Mouse (Mus musculus) CH12.LX (cell line): ENCODE data around the gene Aig1. TPM values are rescaled to one million over a fixed set of nuclear protein-coding genes. Genes with fewer than 3 reads are reported as not detected.

Experiments
- DNase-seq: peaks from one replicate; pipeline ENCODE4 v3.0.0-alpha.2; 2013; ENCODE audit errors: extremely low read depth
- H3K27ac ChIP-seq: 2 replicates; pipeline ENCODE4 v1.5.1; 2012; ENCODE audit warnings: low read depth, mild to moderate bottlenecking, control low read depth, moderate library complexity; ENCODE audit not compliant: insufficient read depth
- H3K27me3 ChIP-seq: replicated peaks from 2 replicates; pipeline ENCODE3; 2012; ENCODE audit warnings: inconsistent platforms
- H3K36me3 ChIP-seq, 2 experiments: replicated peaks in 1 of 2; 2 replicates each; pipeline versions ENCODE3 to v1.6.1; 2012; ENCODE audit warnings: inconsistent platforms in 1 of 2, low read length in 1 of 2, mild to moderate bottlenecking in 1 of 2, mixed read lengths in 1 of 2, moderate library complexity in 1 of 2; ENCODE audit not compliant: control insufficient read depth in 1 of 2, insufficient read depth in 1 of 2
- H3K4me1 ChIP-seq, 2 experiments: 2 replicates each; pipeline ENCODE4 v1.6.1; 2012; ENCODE audit warnings: inconsistent platforms in 1 of 2, moderate library complexity in 1 of 2; ENCODE audit not compliant: insufficient read depth in 2 of 2, control insufficient read depth in 1 of 2
- H3K4me2 ChIP-seq: 2 replicates; pipeline ENCODE4 v1.6.1; 2012; ENCODE audit warnings: low read depth, mild to moderate bottlenecking, control low read depth; ENCODE audit not compliant: poor library complexity, insufficient read depth, severe bottlenecking
- H3K4me3 ChIP-seq, 3 experiments: fragments of 150-350 bp in 1 of 3; sonication (generic) in 1 of 3; replicated peaks in 1 of 3; 2 replicates each; pipeline versions ENCODE3 to v1.5.1; 2011 to 2012; ENCODE audit warnings: low read depth in 2 of 3, low read length in 2 of 3, mild to moderate bottlenecking in 2 of 3, moderate library complexity in 2 of 3, control low read depth in 1 of 3, improper control_type of control experiment in 1 of 3, inconsistent platforms in 1 of 3, mixed read lengths in 1 of 3; ENCODE audit not compliant: poor library complexity in 1 of 3
- H3K79me2 ChIP-seq: replicated peaks from 2 replicates; pipeline ENCODE4 v1.6.1; 2012; ENCODE audit warnings: mild to moderate bottlenecking, moderate library complexity; ENCODE audit not compliant: control insufficient read depth, poor library complexity, insufficient read depth, severe bottlenecking; ENCODE audit errors: extremely low read depth
- H3K9ac ChIP-seq: 2 replicates; pipeline ENCODE4 v1.6.1; 2012; ENCODE audit warnings: low read depth, mild to moderate bottlenecking, control low read depth, moderate library complexity; ENCODE audit not compliant: insufficient read depth
- H3K9me3 ChIP-seq: replicated peaks from 2 replicates; pipeline ENCODE3; 2012; ENCODE audit warnings: low read length, inconsistent platforms, mixed read lengths
- BHLHE40 ChIP-seq: IDR thresholded peaks from 2 replicates; pipeline ENCODE4 v1.6.1; 2011; ENCODE audit warnings: mild to moderate bottlenecking, low read depth, low read length, improper control_type of control experiment
- CHD1 ChIP-seq: IDR thresholded peaks from 2 replicates; pipeline ENCODE4 v1.6.1; 2012; ENCODE audit warnings: low read depth, low read length, improper control_type of control experiment, inconsistent platforms
- CHD2 ChIP-seq: IDR thresholded peaks from 2 replicates; pipeline ENCODE4 v1.6.1; 2011; ENCODE audit warnings: low read length, improper control_type of control experiment
- ETS1 ChIP-seq: conservative IDR thresholded peaks from 2 replicates; pipeline ENCODE4 v1.6.1; 2012; ENCODE audit warnings: low read depth, mild to moderate bottlenecking, inconsistent platforms, low read length, improper control_type of control experiment, moderate library complexity
- JUN ChIP-seq: IDR thresholded peaks from 2 replicates; pipeline ENCODE4 v1.6.1; 2011; ENCODE audit warnings: low read depth, mild to moderate bottlenecking, low read length, improper control_type of control experiment, moderate library complexity; ENCODE audit not compliant: insufficient read depth
- JUND ChIP-seq: conservative IDR thresholded peaks from 2 replicates; pipeline ENCODE4 v1.6.1; 2011; ENCODE audit warnings: low read depth, low read length, improper control_type of control experiment
- MAX ChIP-seq: IDR thresholded peaks from 2 replicates; pipeline ENCODE4 v1.6.1; 2011; ENCODE audit warnings: low read length, improper control_type of control experiment
- MEF2A ChIP-seq: IDR thresholded peaks from 2 replicates; pipeline ENCODE4 v1.6.1; 2014; ENCODE audit warnings: low read depth, mild to moderate bottlenecking, inconsistent platforms, low read length, improper control_type of control experiment, borderline replicate concordance
- MXI1 ChIP-seq: IDR thresholded peaks from 2 replicates; pipeline ENCODE4 v1.6.1; 2011; ENCODE audit warnings: mild to moderate bottlenecking, low read depth, low read length, improper control_type of control experiment
- MYC ChIP-seq: IDR thresholded peaks from 2 replicates; pipeline ENCODE4 v1.6.1; 2011; ENCODE audit warnings: low read depth, mild to moderate bottlenecking, improper control_type of control experiment, low read length
- NELFE ChIP-seq: IDR thresholded peaks from 2 replicates; pipeline ENCODE4 v1.6.1; 2011; ENCODE audit warnings: low read depth, low read length, improper control_type of control experiment
- NRF1 ChIP-seq: IDR thresholded peaks from 2 replicates; pipeline ENCODE4 v1.6.1; 2014; ENCODE audit warnings: low read depth, mild to moderate bottlenecking, inconsistent platforms, low read length, improper control_type of control experiment, moderate library complexity
- PAX5 ChIP-seq: IDR thresholded peaks from 2 replicates; pipeline ENCODE4 v1.6.1; 2012; ENCODE audit warnings: low read length, inconsistent platforms, mixed read lengths
- POLR2AphosphoS2 ChIP-seq: IDR thresholded peaks from 2 replicates; pipeline ENCODE4 v1.6.1; 2011; ENCODE audit warnings: low read depth, low read length, improper control_type of control experiment
- RCOR1 ChIP-seq: conservative IDR thresholded peaks from 2 replicates; pipeline ENCODE4 v1.6.1; 2012; ENCODE audit warnings: low read depth, mild to moderate bottlenecking, inconsistent platforms, low read length, improper control_type of control experiment
- SIN3A ChIP-seq: IDR thresholded peaks from 2 replicates; pipeline ENCODE4 v1.6.1; 2012; ENCODE audit warnings: low read length, improper control_type of control experiment, inconsistent platforms
- TCF12 ChIP-seq: IDR thresholded peaks from 2 replicates; pipeline ENCODE4 v1.6.1; 2014; ENCODE audit warnings: low read depth, mild to moderate bottlenecking, inconsistent platforms, low read length, improper control_type of control experiment
- UBTF ChIP-seq: IDR thresholded peaks from 2 replicates; pipeline ENCODE4 v1.6.1; 2012; ENCODE audit warnings: low read depth, mild to moderate bottlenecking, inconsistent platforms, low read length, improper control_type of control experiment, moderate library complexity
- USF2 ChIP-seq: conservative IDR thresholded peaks from 2 replicates; pipeline ENCODE4 v1.6.1; 2011; ENCODE audit warnings: low read depth, low read length, improper control_type of control experiment
- ZKSCAN1 ChIP-seq: IDR thresholded peaks from 2 replicates; pipeline ENCODE4 v1.6.1; 2012; ENCODE audit warnings: low read depth, inconsistent platforms, low read length, improper control_type of control experiment, borderline replicate concordance
- ZMIZ1 ChIP-seq: IDR thresholded peaks from 2 replicates; pipeline ENCODE4 v1.6.1; 2012; ENCODE audit warnings: low read depth, mild to moderate bottlenecking, inconsistent platforms, low read length, improper control_type of control experiment
- dilution Hi-C: fragments of 300-500 bp; cut with MboI; formaldehyde crosslinking; loops from 2 replicates; pipeline ENCODE4 v1.14.3; 2020; ENCODE audit warnings: low sequenced_read_pairs; ENCODE audit not compliant: extremely low pct_unique_long_range_greater_than_20kb, extremely low pct_ligation_motif_present
- in situ Hi-C: fragments of 300-500 bp; cut with MboI; formaldehyde crosslinking; loops from 3 replicates; pipeline ENCODE4 v1.14.3; 2019; ENCODE audit warnings: low sequenced_read_pairs, low pct_ligation_motif_present, low pct_unique_long_range_greater_than_20kb, mixed read lengths
- polyA plus RNA-seq: library from polyadenylated mRNA; unstranded; fragments of >175 nt; gene quantifications from 2 replicates; pipeline ENCODE4 v1.2.1, GENCODE M21; 2012; ENCODE audit warnings: low read depth; ENCODE audit not compliant: insufficient read length
- total RNA-seq, 2 experiments: library from RNA; depleted of rRNA; stranded (reverse); fragments of 300-350 nt in 1 of 2; fragments of >200 nt in 1 of 2; gene quantifications; 2 replicates each; pipeline ENCODE4 v1.2.3; 2012 to 2014

Gene Aig1
- total and polyA plus RNA-seq, 3 experiments, result 1.6 to 10.8 (median 2.4) TPM

GRCm38 (mm10) chr10:13727676-13728075 lies 141.1 kb downstream of the Aig1 start:
- no peak for DNase-seq
- in situ Hi-C loops, result no loop called here
- dilution Hi-C loops, result no loop called here
- Histone ChIP-seq H3K36me3 (no peaks in the 10 kb centered on the region), H3K9me3 (no peaks in the 10 kb centered on the region), H3K27me3 (no peaks in the 10 kb centered on the region), H3K79me2 (no peaks in the 10 kb centered on the region)
- TF ChIP-seq CHD1 (no peak), POLR2AphosphoS2 (no peak), JUND (no peak), ZMIZ1 (no peak), TCF12 (no peak), BHLHE40 (no peak), ETS1 (no peak), MYC (no peak), ZKSCAN1 (no peak), MEF2A (no peak), NELFE (no peak), PAX5 (no peak), CHD2 (no peak), SIN3A (no peak)
- TF ChIP-seq, all 38 proteins: peak for 0
- Histone ChIP-seq H3K4me2 (no peak overlapping the region), H3K4me1 (no peaks in the 10 kb centered on the region), H3K27ac (no peak overlapping the region), H3K4me3 (no peak overlapping the region), H3K9ac (no peak overlapping the region)

GRCm38 (mm10) chr10:13726206-13726605 lies 142.6 kb downstream of the Aig1 start:
- Histone ChIP-seq H3K27me3 (no peaks in the 10 kb centered on the region), H3K4me2 (no peak overlapping the region), H3K4me1 (no peaks in the 10 kb centered on the region), H3K36me3 (no peaks in the 10 kb centered on the region), H3K79me2 (no peaks in the 10 kb centered on the region), H3K27ac (no peak overlapping the region), H3K9me3 (no peaks in the 10 kb centered on the region), H3K4me3 (no peak overlapping the region), H3K9ac (no peak overlapping the region)
- TF ChIP-seq MXI1, result no peak
- no peak for TF ChIP-seq RCOR1
- TF ChIP-seq NRF1, result no peak
- TF ChIP-seq CHD2, result no peak
- no peak for TF ChIP-seq JUN
- no peak for TF ChIP-seq USF2
- no peak for TF ChIP-seq UBTF
- TF ChIP-seq MAX, result no peak
- no peak for DNase-seq
- in situ Hi-C loops (no loop called here), dilution Hi-C loops (no loop called here)
